Mouse (Mus musculus) splenic B cell, adult 2 months (primary cell): ENCODE measurements around the gene Tdo2.

Source experiments
- DNase-seq: peaks from one replicate; pipeline ENCODE4 v3.0.0-alpha.2; 2011; ENCODE audit warnings: low read depth, low spot score
- H3K27me3 ChIP-seq: 2 replicates; pipeline ENCODE4 v1.6.1; 2012; ENCODE audit warnings: mild to moderate bottlenecking, low read length, moderate library complexity, mixed read lengths; ENCODE audit not compliant: control insufficient read depth, poor library complexity, insufficient read depth, severe bottlenecking
- H3K36me3 ChIP-seq: 2 replicates; pipeline ENCODE4 v1.6.1; 2012; ENCODE audit warnings: mild to moderate bottlenecking, low read length, moderate library complexity, mixed read lengths; ENCODE audit not compliant: control insufficient read depth, poor library complexity, insufficient read depth, severe bottlenecking

Tdo2 gene

GRCm38 (mm10) chr3:81976102-81976501 is at the start of gene Tdo2:
TSS of gene Tdo2 (minus strand) at chr3:81976202.
- no peaks in the 10 kb centered on the region for H3K27me3 ChIP-seq
- H3K36me3 ChIP-seq = no peaks in the 10 kb centered on the region
- DNase-seq = no peak

- no peaks in the 10 kb centered on the region for H3K36me3 ChIP-seq
- DNase-seq = no peak
- H3K27me3 ChIP-seq = no peaks in the 10 kb centered on the region
Observed at GRCm38 (mm10) chr3:82023065-82023464, 47.1 kb upstream of the Tdo2 start.

GRCm38 (mm10) chr3:82022421-82022920 is 46.5 kb upstream of the Tdo2 start:
- no peak for DNase-seq
- Histone ChIP-seq H3K36me3 (no peaks in the 10 kb centered on the region), H3K27me3 (no peaks in the 10 kb centered on the region)

- H3K27me3 ChIP-seq = no peaks in the 10 kb centered on the region
- no peak for DNase-seq
- H3K36me3 ChIP-seq = no peaks in the 10 kb centered on the region
Observed at GRCm38 (mm10) chr3:82014148-82014703, 38.2 kb upstream of the Tdo2 start.

GRCm38 (mm10) chr3:82007002-82007401 is 31.0 kb upstream of the Tdo2 start:
- no peaks in the 10 kb centered on the region for H3K27me3 ChIP-seq
- no peak for DNase-seq
- no peaks in the 10 kb centered on the region for H3K36me3 ChIP-seq

- Histone ChIP-seq H3K27me3 (no peaks in the 10 kb centered on the region), H3K36me3 (no peaks in the 10 kb centered on the region)
- DNase-seq = peak; percentile 62
Observed at GRCm38 (mm10) chr3:81995988-81996387, 20.0 kb upstream of the Tdo2 start.

GRCm38 (mm10) chr3:81995371-81995770 is 19.4 kb upstream of the Tdo2 start:
- no peaks in the 10 kb centered on the region for H3K36me3 ChIP-seq
- no peaks in the 10 kb centered on the region for H3K27me3 ChIP-seq
- no peak for DNase-seq

GRCm38 (mm10) chr3:81990531-81990930 is 14.5 kb upstream of the Tdo2 start:
- Histone ChIP-seq H3K27me3 (no peaks in the 10 kb centered on the region), H3K36me3 (no peaks in the 10 kb centered on the region)
- DNase-seq = no peak

GRCm38 (mm10) chr3:81989692-81990141 is 13.7 kb upstream of the Tdo2 start:
- no peaks in the 10 kb centered on the region for H3K27me3 ChIP-seq
- H3K36me3 ChIP-seq = no peaks in the 10 kb centered on the region
- no peak for DNase-seq

- DNase-seq = no peak
- no peaks in the 10 kb centered on the region for H3K27me3 ChIP-seq
- no peaks in the 10 kb centered on the region for H3K36me3 ChIP-seq
Observed at GRCm38 (mm10) chr3:81987628-81988027, 11.6 kb upstream of the Tdo2 start.

GRCm38 (mm10) chr3:81986103-81986502 is 10.1 kb upstream of the Tdo2 start:
- no peak for DNase-seq
- Histone ChIP-seq H3K36me3 (no peaks in the 10 kb centered on the region), H3K27me3 (no peaks in the 10 kb centered on the region)

- DNase-seq = no peak
- Histone ChIP-seq H3K36me3 (no peaks in the 10 kb centered on the region), H3K27me3 (no peaks in the 10 kb centered on the region)
Observed at GRCm38 (mm10) chr3:81985100-81985499, 9.1 kb upstream of the Tdo2 start.

- no peak for DNase-seq
- Histone ChIP-seq H3K27me3 (no peaks in the 10 kb centered on the region), H3K36me3 (no peaks in the 10 kb centered on the region)
Observed at GRCm38 (mm10) chr3:81983120-81983895, 7.3 kb upstream of the Tdo2 start.

- no peak for DNase-seq
- no peaks in the 10 kb centered on the region for H3K27me3 ChIP-seq
- no peaks in the 10 kb centered on the region for H3K36me3 ChIP-seq
Observed at GRCm38 (mm10) chr3:81981990-81982389, 6.0 kb upstream of the Tdo2 start, which contains the start of gene Asic5. TSS of gene Asic5 (plus strand) at chr3:81982290.

- no peaks in the 10 kb centered on the region for H3K27me3 ChIP-seq
- H3K36me3 ChIP-seq = no peaks in the 10 kb centered on the region
- no peak for DNase-seq
Observed at GRCm38 (mm10) chr3:81981576-81981975, 5.6 kb upstream of the Tdo2 start.
